11 mouse cellular contexts compared by ENCODE assay signal in genomic region chr17:3338821-3339220, GRCm38 (mm10). TPM values are rescaled to one million over a fixed set of nuclear protein-coding genes. Genes with fewer than 3 reads are reported as not detected.
DNase-seq lines count a peak whose midpoint lies in the region; ATAC-seq and TF ChIP-seq lines count a peak whose summit lies in the region.
"Had no signal": no experiment of that assay in that cellular context is flagged by ENCODE, and none has a peak within 500 bp of the region (broad histone marks: within the 10 kb centered on the region; RNA-seq: fewer than 3 reads in every experiment).

No protein-coding gene starts in this region.

- no peaks in the 10 kb centered on the region for H3K27me3 ChIP-seq in kidney, postnatal 0 days (ENCODE audit: insufficient read depth, low read length)
- no peaks in the 10 kb centered on the region for H3K27me3 ChIP-seq in forebrain, embryonic 15.5 days
- no peaks in the 10 kb centered on the region for H3K27me3 ChIP-seq in midbrain, embryonic 13.5 days
- H3K27me3 ChIP-seq: heart, embryonic 15.5 days had no signal

- H3K4me1 ChIP-seq in kidney, postnatal 0 days (replicated peaks; ENCODE audit: insufficient read depth, low read length): 0 out of 2 replicates have a peak, but pooled peaks cover 4% of the 10 kb centered on the region
- peaks cover 44% of the 10 kb centered on the region for H3K4me1 ChIP-seq in forebrain, embryonic 15.5 days
- H3K4me1 ChIP-seq in midbrain, embryonic 13.5 days (replicated peaks): peaks cover 7% of the 10 kb centered on the region
- H3K4me1 ChIP-seq: heart, embryonic 15.5 days had no signal

- no peak for TF ChIP-seq CTCF in kidney, postnatal 0 days (IDR thresholded peaks at IDR 0.05; ENCODE audit: low read depth)

- 29% methylated on average over 7 of the region's 7 CpGs for WGBS in kidney, postnatal 0 days
- WGBS in forebrain, embryonic 15.5 days: 50% methylated on average over 7 of the region's 7 CpGs
- WGBS in midbrain, embryonic 13.5 days: 65% methylated on average over 7 of the region's 7 CpGs

- DNase-seq in kidney, postnatal 0 days (ENCODE audit: low spot score): peak; percentile 57
- DNase-seq in kidney, adult 8-10 months: no peak
- peak; percentile 44 for DNase-seq in embryo, embryonic 10.5 days (ENCODE audit: low spot score)
- no peak for DNase-seq in gastrocnemius, adult 8-10 months (ENCODE audit: low spot score in 2 of 2)
- DNase-seq in adrenal gland, adult 2 months: no peak
- no peak for DNase-seq in spleen, postnatal 10 days (ENCODE audit: low spot score in 2 of 2)
- DNase-seq: lung, postnatal 14 days had no signal

- no peaks in the 10 kb centered on the region for H3K36me3 ChIP-seq in kidney, postnatal 0 days (ENCODE audit: insufficient read depth, low read length)
- H3K36me3 ChIP-seq in forebrain, embryonic 15.5 days: no peaks in the 10 kb centered on the region
- no peaks in the 10 kb centered on the region for H3K36me3 ChIP-seq in midbrain, embryonic 13.5 days
- H3K36me3 ChIP-seq: heart, embryonic 15.5 days had no signal

- ATAC-seq in kidney, postnatal 0 days (replicated peaks; ENCODE audit: low FRiP score, low read depth): no peak; the same call in 1 of the 2 replicates
- ATAC-seq in forebrain, embryonic 15.5 days (replicated peaks): peak; percentile 85
- ATAC-seq in midbrain, embryonic 13.5 days: peak; percentile 81

- H3K27ac ChIP-seq in kidney, postnatal 0 days: no peak overlapping the region
- H3K27ac ChIP-seq in forebrain, embryonic 15.5 days (replicated peaks): peak overlapping the region; percentile 71
- H3K27ac ChIP-seq in midbrain, embryonic 13.5 days: no peak overlapping the region
- H3K27ac ChIP-seq: heart, embryonic 15.5 days; layer of hippocampus, adult 2 months had no signal

- H3K4me2 ChIP-seq in kidney, postnatal 0 days (ENCODE audit: low read length): no peak overlapping the region
- peak overlapping the region; percentile 17 for H3K4me2 ChIP-seq in forebrain, embryonic 15.5 days (replicated peaks)
- no peak overlapping the region for H3K4me2 ChIP-seq in midbrain, embryonic 13.5 days (replicated peaks)
- H3K4me2 ChIP-seq: heart, embryonic 15.5 days had no signal

- H3K4me3 ChIP-seq in kidney, postnatal 0 days (replicated peaks; ENCODE audit: low read depth, low read length): no peak overlapping the region
- no peak overlapping the region for H3K4me3 ChIP-seq in forebrain, embryonic 15.5 days
- H3K4me3 ChIP-seq in midbrain, embryonic 13.5 days (replicated peaks): no peak overlapping the region
- H3K4me3 ChIP-seq: heart, embryonic 15.5 days; layer of hippocampus, adult 2 months had no signal

- no peak overlapping the region for H3K9ac ChIP-seq in kidney, postnatal 0 days (ENCODE audit: low read depth, low read length)
- 0 out of 2 replicates have a peak overlapping the region, but pooled peaks have one; percentile 2 for H3K9ac ChIP-seq in forebrain, embryonic 15.5 days (replicated peaks)
- H3K9ac ChIP-seq in midbrain, embryonic 13.5 days (replicated peaks): no peak overlapping the region
- H3K9ac ChIP-seq: heart, embryonic 15.5 days had no signal

- no peaks in the 10 kb centered on the region for H3K9me3 ChIP-seq in kidney, postnatal 0 days (replicated peaks; ENCODE audit: low read length)
- H3K9me3 ChIP-seq in forebrain, embryonic 15.5 days: no peaks in the 10 kb centered on the region
- H3K9me3 ChIP-seq in midbrain, embryonic 13.5 days: no peaks in the 10 kb centered on the region
- H3K9me3 ChIP-seq: heart, embryonic 15.5 days had no signal

RNA-seq across cellular contexts. Expression of gene Tiam2, which starts 12.4 kb away (rescaled TPM):
- polyA plus RNA-seq in kidney, postnatal 0 days (2015; fragmentation: Nextera tagmentation; extraction: Ambion mirVana): 3.2 and 3.3 TPM in 2 replicates
- 119 and 122 TPM in 2 replicates for polyA plus RNA-seq in forebrain, embryonic 15.5 days (2015; fragmentation: Nextera tagmentation; extraction: Ambion mirVana)
- 1.9 and 4.9 TPM in 2 replicates for polyA plus RNA-seq in midbrain, embryonic 13.5 days (2015; fragmentation: Nextera tagmentation; extraction: Ambion mirVana)
- 1 to 10 TPM; 2.3 to 4.1 (median 2.8) TPM for total RNA-seq in gastrocnemius, adult 8-10 months (2022)
- 10 to 100 TPM; 22.3 to 29.4 TPM for total RNA-seq in adrenal gland, adult 2 months (2021)
- polyA plus RNA-seq in adrenal gland, adult 2 months (2012; rRNA removed): 5.3 and 6.5 TPM in 2 replicates

Comparison
In these comparisons a context has a peak if more than half of its experiments do, and no peak if none do; other contexts are left out.
1. DNase-seq: peak in kidney, postnatal 0 days (single experiment) and embryo, embryonic 10.5 days (single experiment); none in kidney, adult 8-10 months (0 of 2), gastrocnemius, adult 8-10 months (0 of 2), adrenal gland, adult 2 months (single experiment) and spleen, postnatal 10 days (0 of 2).
2. RNA of gene Tiam2, which starts 12.4 kb away (polyA plus RNA-seq): 119 to 122 TPM in forebrain, embryonic 15.5 days; 5.3 to 6.5 TPM in adrenal gland, adult 2 months, 1.9 to 4.9 TPM in midbrain, embryonic 13.5 days and 3.2 to 3.3 TPM in kidney, postnatal 0 days; every median in the first group is over 10 times any median in the second.